Comparison of ENCODE assay signal across 26 mouse cellular contexts in genomic region chr11:44766246-44766645, GRCm38 (mm10).
DNase-seq lines count a peak whose midpoint lies in the region; ATAC-seq lines count a peak whose summit lies in the region.
"Had no signal": no experiment of that assay in that cellular context is flagged by ENCODE, and none has a peak within 500 bp of the region (broad histone marks: within the 10 kb centered on the region; RNA-seq: fewer than 3 reads in every experiment).

No protein-coding gene starts in this region.

- H3K4me2 ChIP-seq in midbrain, embryonic 12.5 days (replicated peaks), result no peak overlapping the region
- H3K4me2 ChIP-seq in midbrain, embryonic 13.5 days (replicated peaks), result no peak overlapping the region
- H3K4me2 ChIP-seq in embryonic facial prominence, embryonic 11.5 days (ENCODE audit: low read depth, low read length), result no peak overlapping the region
- H3K4me2 ChIP-seq: embryonic facial prominence, embryonic 13.5 days; forebrain, embryonic 12.5 days; forebrain, embryonic 15.5 days; heart, embryonic 13.5 days; hindbrain, embryonic 14.5 days had no signal

- 0 out of 2 replicates have a peak overlapping the region, but pooled peaks have one; percentile 4 for H3K27ac ChIP-seq in midbrain, embryonic 12.5 days (replicated peaks)
- no peak overlapping the region for H3K27ac ChIP-seq in midbrain, embryonic 13.5 days
- H3K27ac ChIP-seq in embryonic facial prominence, embryonic 11.5 days (replicated peaks; ENCODE audit: low read depth, low read length), result no peak overlapping the region
- no peak overlapping the region for H3K27ac ChIP-seq in limb, embryonic 10.5 days
- H3K27ac ChIP-seq: embryonic facial prominence, embryonic 13.5 days; forebrain, embryonic 12.5 days; forebrain, embryonic 15.5 days; heart, adult 2 months; heart, embryonic 10.5 days; heart, embryonic 13.5 days; hindbrain, embryonic 14.5 days; hindbrain, postnatal 0 days had no signal

- WGBS in midbrain, embryonic 12.5 days, result 67% methylated on average over 5 of the region's 5 CpGs
- WGBS in midbrain, embryonic 13.5 days, result 73% methylated on average over 5 of the region's 5 CpGs
- WGBS in embryonic facial prominence, embryonic 11.5 days, result 47% methylated on average over 5 of the region's 5 CpGs
- 19% methylated on average over 5 of the region's 5 CpGs for WGBS in limb, embryonic 10.5 days

- H3K4me3 ChIP-seq in midbrain, embryonic 12.5 days, result no peak overlapping the region
- H3K4me3 ChIP-seq in midbrain, embryonic 13.5 days (replicated peaks), result no peak overlapping the region
- no peak overlapping the region for H3K4me3 ChIP-seq in embryonic facial prominence, embryonic 11.5 days (ENCODE audit: low read depth, low read length)
- H3K4me3 ChIP-seq in limb, embryonic 10.5 days, result no peak overlapping the region
- H3K4me3 ChIP-seq: embryonic facial prominence, embryonic 13.5 days; erythroblast, embryonic 14.5 days; forebrain, embryonic 12.5 days; forebrain, embryonic 15.5 days; heart, adult 2 months; heart, embryonic 10.5 days; heart, embryonic 13.5 days had no signal

- ATAC-seq in midbrain, embryonic 12.5 days (ENCODE audit: low FRiP score, low read depth), result no peak
- ATAC-seq in midbrain, embryonic 13.5 days, result no peak
- no peak for ATAC-seq in embryonic facial prominence, embryonic 11.5 days (replicated peaks; ENCODE audit: insufficient number of reproducible peaks, low FRiP score, low TSS enrichment, low read depth)
- no peak for ATAC-seq in granulocyte monocyte progenitor cell, adult 5-6 weeks (replicated peaks; ENCODE audit: poor library complexity, severe bottlenecking)
- ATAC-seq: CD4-positive, CD25-positive, alpha-beta regulatory T cell, adult 4 months; forebrain, embryonic 15.5 days; hindbrain, postnatal 0 days had no signal

- intact Hi-C loops in left cerebral cortex, postnatal 25 days (cut with DNase I), result no loop called here

- peaks cover 23% of the 10 kb centered on the region for H3K4me1 ChIP-seq in midbrain, embryonic 12.5 days
- H3K4me1 ChIP-seq in midbrain, embryonic 13.5 days (replicated peaks), result peaks cover 47% of the 10 kb centered on the region
- H3K4me1 ChIP-seq in embryonic facial prominence, embryonic 11.5 days (ENCODE audit: control insufficient read depth, insufficient read depth, low read length), result no peaks in the 10 kb centered on the region; the same call in 1 of the 2 replicates
- peaks cover 39% of the 10 kb centered on the region for H3K4me1 ChIP-seq in limb, embryonic 10.5 days

- DNase-seq in A20 (ENCODE audit: low read depth, low spot score), result peak; percentile 16
- peak; percentile 72 for DNase-seq in embryonic facial prominence, embryonic 11.5 days (ENCODE audit: low spot score)
- DNase-seq in limb, embryonic 10.5 days (ENCODE audit: low spot score), result peak; percentile 32
- DNase-seq in left cerebral cortex, postnatal 25 days (ENCODE audit: low spot score in 2 of 2), result no peak
- DNase-seq: adrenal gland, adult 2 months; adrenal gland, postnatal 14 days; cerebellum, adult 11 months; cerebellum, adult 2 months; cerebellum, adult 9-11 months; cerebellum, postnatal 25 days; gastrocnemius, postnatal 10 days; heart, adult 2 months; heart, postnatal 14 days; heart, postnatal 4 days had no signal

- no peak overlapping the region for H3K9ac ChIP-seq in midbrain, embryonic 12.5 days (replicated peaks)
- no peak overlapping the region for H3K9ac ChIP-seq in midbrain, embryonic 13.5 days (replicated peaks)
- no peak overlapping the region for H3K9ac ChIP-seq in embryonic facial prominence, embryonic 11.5 days (replicated peaks; ENCODE audit: low read length)
- H3K9ac ChIP-seq: embryonic facial prominence, embryonic 13.5 days; forebrain, embryonic 12.5 days; forebrain, embryonic 15.5 days; heart, embryonic 13.5 days; hindbrain, embryonic 14.5 days had no signal

- no peaks in the 10 kb centered on the region for H3K9me3 ChIP-seq in midbrain, embryonic 12.5 days
- H3K9me3 ChIP-seq in midbrain, embryonic 13.5 days, result no peaks in the 10 kb centered on the region
- no peaks in the 10 kb centered on the region for H3K9me3 ChIP-seq in embryonic facial prominence, embryonic 11.5 days (replicated peaks; ENCODE audit: control insufficient read depth, low read length)
- H3K9me3 ChIP-seq in limb, embryonic 10.5 days (replicated peaks), result no peaks in the 10 kb centered on the region
- H3K9me3 ChIP-seq: embryonic facial prominence, embryonic 13.5 days; forebrain, embryonic 12.5 days; forebrain, embryonic 15.5 days; heart, embryonic 10.5 days; heart, embryonic 13.5 days had no signal

- H3K27me3 ChIP-seq in midbrain, embryonic 12.5 days, result no peaks in the 10 kb centered on the region
- no peaks in the 10 kb centered on the region for H3K27me3 ChIP-seq in midbrain, embryonic 13.5 days
- no peaks in the 10 kb centered on the region for H3K27me3 ChIP-seq in embryonic facial prominence, embryonic 11.5 days (ENCODE audit: control insufficient read depth, insufficient read depth, low read length)
- H3K27me3 ChIP-seq in limb, embryonic 10.5 days (ENCODE audit: low read depth, poor library complexity, severe bottlenecking), result 0 out of 2 replicates have a peak, but pooled peaks cover 12% of the 10 kb centered on the region
- H3K27me3 ChIP-seq: heart, embryonic 13.5 days had no signal

- H3K36me3 ChIP-seq in midbrain, embryonic 12.5 days, result no peaks in the 10 kb centered on the region
- H3K36me3 ChIP-seq in midbrain, embryonic 13.5 days, result no peaks in the 10 kb centered on the region
- no peaks in the 10 kb centered on the region for H3K36me3 ChIP-seq in embryonic facial prominence, embryonic 11.5 days (replicated peaks; ENCODE audit: control insufficient read depth, insufficient read depth, low read depth, low read length)
- no peaks in the 10 kb centered on the region for H3K36me3 ChIP-seq in limb, embryonic 10.5 days
- H3K36me3 ChIP-seq: embryonic facial prominence, embryonic 13.5 days; forebrain, embryonic 12.5 days; forebrain, embryonic 15.5 days; heart, embryonic 10.5 days; heart, embryonic 13.5 days had no signal

Comparison
In these comparisons a context has a peak if more than half of its experiments do, and no peak if none do; other contexts are left out.
1. DNase-seq: peak in A20 (single experiment), embryonic facial prominence, embryonic 11.5 days (single experiment) and limb, embryonic 10.5 days (single experiment); none in left cerebral cortex, postnatal 25 days (0 of 2).